Mouse (Mus musculus) layer of hippocampus, adult 9-10 months (tissue): ENCODE measurements around the gene Mroh7.

ENCODE experiments used
- DNase-seq: peaks from one replicate; pipeline ENCODE4 v3.0.0; 2022; ENCODE audit warnings: low spot score

Gene Mroh7

GRCm38 (mm10) chr4:106632313-106632712 is 98.4 kb downstream of the Mroh7 start:
- no peak for DNase-seq
